Mouse (Mus musculus) midbrain, embryonic 14.5 days (tissue): ENCODE measurements at regions not wholly inside any gene's neighbourhood (a gene's known extent, or its start where the extent isn't known, plus 50 kb on each side); places are given as distances from the start of the nearest gene placed in this dataset.

Experiments
- ATAC-seq: fragments of 200-750 bp; cut with Nextera tagmentation; 2 replicates; pipeline ENCODE4 v1.8.0; 2017; ENCODE audit warnings: moderate number of reproducible peaks, moderate library complexity; ENCODE audit not compliant: low FRiP score, low TSS enrichment
- DNase-seq: peaks from one replicate; pipeline ENCODE4 v3.0.0-alpha.2; 2015
- H3K27ac ChIP-seq: fragments of 300-500 bp; sonication (generic); replicated peaks from 2 replicates; pipeline ENCODE4 v1.5.1; 2014; ENCODE audit warnings: mild to moderate bottlenecking, low read depth, low read length, moderate library complexity
- H3K27me3 ChIP-seq: fragments of 300-500 bp; sonication (generic); 2 replicates; pipeline ENCODE4 v1.6.1; 2014; ENCODE audit warnings: low read length, control low read depth, mixed read lengths; ENCODE audit not compliant: control insufficient read depth, insufficient read depth
- H3K36me3 ChIP-seq: fragments of 300-500 bp; sonication (generic); 2 replicates; pipeline ENCODE4 v1.6.1; 2014; ENCODE audit warnings: low read length, control low read depth; ENCODE audit not compliant: control insufficient read depth, insufficient read depth
- H3K4me1 ChIP-seq: fragments of 300-500 bp; sonication (generic); 2 replicates; pipeline ENCODE4 v1.6.1; 2014; ENCODE audit warnings: mild to moderate bottlenecking, antibody characterized with exemption, low read length, control low read depth; ENCODE audit not compliant: control insufficient read depth, insufficient read depth
- H3K4me2 ChIP-seq: fragments of 300-500 bp; sonication (generic); 2 replicates; pipeline ENCODE4 v1.6.1; 2014; ENCODE audit warnings: mild to moderate bottlenecking, low read length, moderate library complexity
- H3K4me3 ChIP-seq: fragments of 300-500 bp; sonication (generic); replicated peaks from 2 replicates; pipeline ENCODE4 v1.5.1; 2014; ENCODE audit warnings: low read depth, low read length
- H3K9ac ChIP-seq: fragments of 300-500 bp; sonication (generic); replicated peaks from 2 replicates; pipeline ENCODE4 v1.6.1; 2014; ENCODE audit warnings: mild to moderate bottlenecking, low read length, moderate library complexity
- H3K9me3 ChIP-seq: fragments of 300-500 bp; sonication (generic); 2 replicates; pipeline ENCODE4 v1.6.1; 2016; ENCODE audit warnings: low read length, control low read depth, mixed read lengths; ENCODE audit not compliant: control insufficient read depth
- WGBS: fragments of 180-500 bp; shearing (Covaris S2); extraction: QIAGEN DNeasy Blood & Tissue Kit; methylation state at CpG from one replicate; pipeline ENCODE4 v1.1.7; 2014; 5-methylcytosine and 5-hydroxymethylcytosine counted together

DNA sequence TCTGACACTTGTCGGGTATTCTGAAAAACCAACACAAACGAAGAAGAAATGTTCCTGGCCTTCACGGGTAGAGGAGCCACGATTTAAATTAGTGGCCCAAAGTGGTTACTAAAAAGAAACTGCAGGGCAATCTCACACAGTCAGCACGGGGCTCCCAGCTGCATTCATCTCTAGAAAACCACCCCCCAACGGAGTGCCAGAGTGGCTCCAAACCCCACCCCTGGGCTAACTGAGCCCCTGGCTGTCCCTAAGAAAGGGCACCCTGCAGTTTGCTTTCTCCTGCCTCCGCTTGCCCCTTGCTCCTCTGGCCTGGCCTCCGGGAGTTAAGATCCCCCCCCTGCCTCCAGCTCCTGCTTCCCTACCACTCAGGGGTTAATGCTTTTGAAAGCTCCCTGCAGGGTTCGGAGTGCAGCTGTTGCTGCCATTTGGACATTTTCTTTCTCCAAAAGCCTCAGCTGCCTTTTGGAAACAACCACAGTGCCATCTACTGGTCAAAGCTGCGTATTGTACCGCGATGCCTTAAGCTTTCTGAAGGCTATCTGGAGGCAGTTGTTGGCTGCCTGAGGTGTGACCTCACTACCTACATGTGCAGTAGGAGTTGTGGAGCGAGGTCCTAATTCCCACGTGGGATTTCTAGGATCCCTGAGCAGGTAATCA is 92.9 kb upstream of the Castor2 start:
- H3K9ac ChIP-seq = no peak overlapping the region
- DNase-seq (peak; percentile 98), ATAC-seq (peak; percentile 71)
- no peaks in the 10 kb centered on the region; the same call in 1 of the 2 replicates for H3K27me3 ChIP-seq
- H3K9me3 ChIP-seq = no peaks in the 10 kb centered on the region
- no peak overlapping the region for H3K4me3 ChIP-seq
- H3K4me1 ChIP-seq = peaks cover 7% of the 10 kb centered on the region
- 1% methylated on average over 14 of the region's 14 CpGs for WGBS
- no peaks in the 10 kb centered on the region for H3K36me3 ChIP-seq
- H3K4me2 ChIP-seq = peak overlapping the region; percentile 45
- H3K27ac ChIP-seq = 0 out of 2 replicates have a peak overlapping the region, but pooled peaks have one; percentile 32

DNA sequence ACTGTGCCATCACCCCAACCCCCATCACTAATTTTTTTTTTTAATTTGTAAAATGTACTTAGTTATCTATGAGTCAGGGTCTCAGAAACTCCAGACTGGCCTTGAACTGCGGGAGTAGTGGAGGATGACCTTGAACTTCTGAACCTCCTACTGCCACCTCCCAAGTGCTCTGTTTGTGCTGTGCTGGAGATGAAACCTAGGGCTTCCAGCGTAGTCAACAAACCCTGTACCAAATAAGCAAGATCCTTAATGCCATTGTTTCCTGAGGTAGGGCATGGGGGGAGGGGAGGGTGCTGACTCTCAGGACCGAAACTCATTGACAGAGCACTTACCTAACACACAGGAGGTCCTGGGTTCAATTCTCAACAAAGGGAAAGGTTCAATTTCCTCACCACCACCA is 93.5 kb upstream of the Castor2 start:
- WGBS = 35% methylated on average over 3 of the region's 3 CpGs
- H3K27ac ChIP-seq = no peak overlapping the region
- peaks cover 7% of the 10 kb centered on the region for H3K4me1 ChIP-seq
- ATAC-seq (no peak), DNase-seq (no peak)
- H3K9ac ChIP-seq = no peak overlapping the region
- H3K27me3 ChIP-seq = no peaks in the 10 kb centered on the region; the same call in 1 of the 2 replicates
- H3K36me3 ChIP-seq = no peaks in the 10 kb centered on the region
- no peaks in the 10 kb centered on the region for H3K9me3 ChIP-seq
- no peak overlapping the region for H3K4me3 ChIP-seq
- H3K4me2 ChIP-seq = no peak overlapping the region; the same call in 1 of the 2 replicates

DNA sequence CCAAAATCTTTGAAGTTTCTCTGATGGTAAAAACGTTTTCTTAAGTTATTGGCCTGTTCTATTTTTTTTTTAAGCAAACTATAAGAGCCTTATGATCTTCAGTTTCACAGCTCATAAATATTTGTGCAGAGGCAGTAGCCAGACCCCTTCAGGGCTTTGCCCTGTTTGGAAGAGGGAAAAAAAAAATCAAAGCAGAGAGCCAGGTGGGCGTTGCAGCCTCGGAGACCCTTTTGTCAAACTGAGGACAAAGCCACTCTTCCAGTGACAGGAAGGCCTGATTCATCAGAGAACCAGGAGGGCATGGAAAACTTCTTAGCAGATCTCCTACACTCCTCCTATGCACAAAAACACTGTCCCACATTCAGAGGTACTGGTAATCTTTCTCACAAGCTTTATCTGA is 99.4 kb upstream of the Castor2 start:
- Histone ChIP-seq H3K36me3 (no peaks in the 10 kb centered on the region), H3K9me3 (no peaks in the 10 kb centered on the region), H3K4me3 (no peak overlapping the region), H3K27me3 (no peaks in the 10 kb centered on the region), H3K27ac (no peak overlapping the region), H3K9ac (no peak overlapping the region), H3K4me2 (no peak overlapping the region), H3K4me1 (peaks cover 6% of the 10 kb centered on the region; the same call in 1 of the 2 replicates)
- ATAC-seq (no peak), DNase-seq (no peak)
- WGBS = 3% methylated on average over 3 of the region's 3 CpGs

DNA sequence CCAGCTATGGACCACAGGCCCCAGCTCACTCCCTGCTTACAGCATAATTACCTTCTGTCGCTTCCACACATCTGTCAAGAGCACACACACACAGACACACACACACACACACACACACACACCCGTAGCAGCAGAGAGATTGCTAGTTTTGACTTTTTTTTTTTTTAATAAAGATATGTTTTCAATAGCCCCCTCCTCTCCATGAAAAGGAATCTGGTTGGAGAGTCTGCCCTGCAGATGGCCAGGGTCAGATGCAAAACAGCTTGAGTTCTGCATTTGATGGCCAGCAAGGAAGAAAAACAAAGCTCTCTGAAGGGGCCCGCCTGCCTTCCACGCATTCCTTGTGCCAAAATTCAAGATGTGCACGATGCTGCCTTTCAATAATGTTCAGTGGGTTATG is 99.8 kb upstream of the Castor2 start:
- Histone ChIP-seq H3K9ac (no peak overlapping the region), H3K27me3 (no peaks in the 10 kb centered on the region), H3K36me3 (no peaks in the 10 kb centered on the region), H3K27ac (no peak overlapping the region), H3K4me3 (no peak overlapping the region), H3K4me2 (no peak overlapping the region), H3K9me3 (no peaks in the 10 kb centered on the region), H3K4me1 (peaks cover 6% of the 10 kb centered on the region; the same call in 1 of the 2 replicates)
- DNase-seq = peak; percentile 31
- WGBS = 3% methylated on average over 5 of the region's 5 CpGs
- ATAC-seq = no peak

DNA sequence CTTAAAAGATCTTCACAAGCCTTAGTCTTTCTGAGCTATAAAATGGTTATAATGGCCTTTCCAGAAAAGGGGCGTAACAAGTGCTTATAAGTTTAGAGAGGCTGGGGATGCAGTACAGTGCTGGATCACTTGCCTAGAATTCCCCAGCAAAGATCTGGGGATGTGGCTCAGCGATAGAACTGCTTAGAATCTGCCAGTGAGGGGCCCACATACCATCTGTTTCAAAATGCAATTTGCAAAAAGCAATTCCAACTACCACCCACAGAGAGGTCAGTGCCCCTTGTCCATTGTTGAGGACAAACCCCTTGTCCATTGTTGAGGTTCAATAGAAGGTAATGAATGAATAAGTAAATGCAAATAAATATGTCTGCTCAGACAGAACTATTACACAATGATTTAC is 107.5 kb upstream of the Castor2 start:
- Histone ChIP-seq H3K4me3 (no peak overlapping the region), H3K27ac (no peak overlapping the region), H3K27me3 (peaks cover 12% of the 10 kb centered on the region; the same call in 1 of the 2 replicates), H3K9ac (no peak overlapping the region), H3K9me3 (no peaks in the 10 kb centered on the region), H3K4me2 (no peak overlapping the region), H3K4me1 (peaks cover 6% of the 10 kb centered on the region; the same call in 1 of the 2 replicates), H3K36me3 (no peaks in the 10 kb centered on the region)
- ATAC-seq (no peak), DNase-seq (no peak)
- WGBS = 39% methylated on average over 2 of the region's 2 CpGs

DNA sequence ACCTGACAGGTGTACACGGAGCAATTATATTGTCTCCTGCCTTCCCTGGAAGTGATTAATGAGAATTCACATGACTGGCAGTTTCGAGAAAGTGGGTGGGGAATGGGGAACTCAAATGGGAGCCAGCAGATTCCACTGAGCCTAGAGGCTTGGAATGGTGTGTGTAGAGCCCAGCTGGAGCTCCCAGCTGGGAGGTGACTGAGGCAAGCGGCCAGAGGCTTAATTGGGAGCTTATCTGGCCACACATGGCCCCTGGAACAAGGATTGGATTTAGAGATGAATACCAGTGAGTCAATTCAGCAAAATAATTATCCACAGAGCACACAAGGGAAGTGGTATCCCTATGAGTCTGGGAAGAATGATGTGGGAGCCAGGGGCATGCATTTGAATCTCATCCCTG is 108.0 kb upstream of the Castor2 start:
- Histone ChIP-seq H3K27me3 (peaks cover 16% of the 10 kb centered on the region; the same call in 1 of the 2 replicates), H3K9ac (no peak overlapping the region), H3K36me3 (no peaks in the 10 kb centered on the region), H3K27ac (no peak overlapping the region), H3K9me3 (no peaks in the 10 kb centered on the region), H3K4me2 (no peak overlapping the region), H3K4me1 (peaks cover 6% of the 10 kb centered on the region; the same call in 1 of the 2 replicates), H3K4me3 (no peak overlapping the region)
- WGBS = 13% methylated on average over 3 of the region's 3 CpGs
- DNase-seq (peak; percentile 63), ATAC-seq (no peak)

DNA sequence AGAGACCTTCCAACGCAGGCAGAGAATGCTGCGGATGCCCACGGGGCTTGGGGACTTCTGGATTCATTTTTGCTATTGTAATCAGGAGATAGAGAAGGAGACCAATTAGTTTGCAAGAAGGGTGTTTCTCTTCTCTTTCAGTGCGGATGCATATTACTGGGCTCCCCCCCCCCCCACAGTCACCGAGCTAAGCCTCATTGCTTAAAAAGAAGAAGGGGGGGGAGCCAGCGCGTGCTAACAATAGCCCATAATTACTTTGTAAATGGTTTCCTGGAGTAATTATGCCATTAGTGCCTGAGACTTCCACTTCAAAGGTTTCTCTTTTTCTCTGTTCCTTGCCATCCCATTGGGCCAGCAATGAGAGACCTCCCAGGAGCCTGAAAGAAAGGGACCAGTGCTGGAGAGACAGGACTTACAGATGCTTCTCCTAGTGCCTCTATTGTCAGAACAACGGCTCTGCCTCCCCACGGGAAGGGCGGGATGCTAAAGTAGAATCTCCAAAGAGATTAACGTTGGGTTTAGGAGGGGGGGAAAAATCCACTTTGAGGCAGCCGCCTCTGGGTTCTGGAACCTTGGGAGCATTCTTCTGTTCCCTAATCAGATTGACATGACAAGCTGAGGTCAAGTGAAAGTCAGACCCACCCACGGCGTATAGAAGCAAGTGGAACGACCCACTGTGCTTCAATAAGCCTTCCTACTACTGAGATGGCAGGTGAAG is 116.1 kb upstream of the Castor2 start:
- H3K4me3 ChIP-seq = no peak overlapping the region
- peaks cover 39% of the 10 kb centered on the region; the same call in 1 of the 2 replicates for H3K27me3 ChIP-seq
- H3K9ac ChIP-seq = no peak overlapping the region
- H3K36me3 ChIP-seq = no peaks in the 10 kb centered on the region
- ATAC-seq (no peak; the same call in 1 of the 2 replicates), DNase-seq (peak; percentile 75)
- peaks cover 15% of the 10 kb centered on the region for H3K4me1 ChIP-seq
- H3K9me3 ChIP-seq = no peaks in the 10 kb centered on the region
- H3K27ac ChIP-seq = no peak overlapping the region
- H3K4me2 ChIP-seq = peak overlapping the region; percentile 24
- WGBS = 1% methylated on average over 15 of the region's 15 CpGs

DNA sequence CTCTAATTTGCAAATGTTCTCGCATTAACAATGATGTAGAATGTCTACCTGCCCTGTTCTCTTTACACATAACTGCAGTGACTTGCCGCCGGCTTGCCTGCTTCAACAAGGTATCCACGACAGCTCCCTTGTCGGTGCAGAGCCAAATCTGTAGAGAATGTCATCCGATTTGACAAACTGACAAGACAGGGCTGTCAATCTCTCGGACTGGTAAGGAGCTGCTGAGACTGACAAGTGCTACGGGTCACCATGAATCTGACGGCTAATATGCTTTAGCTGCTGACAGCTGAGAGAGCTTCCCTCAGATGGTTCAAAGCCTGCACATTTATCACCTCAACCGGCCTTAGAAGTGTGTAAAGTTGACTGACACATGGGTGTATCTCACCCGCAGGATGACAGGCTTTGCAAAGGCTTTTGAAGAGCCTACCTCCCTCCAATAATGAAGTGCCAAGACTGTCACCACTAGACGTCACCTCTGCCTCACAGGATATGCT is 129.0 kb upstream of the Castor2 start:
- Histone ChIP-seq H3K27me3 (no peaks in the 10 kb centered on the region), H3K4me1 (no peaks in the 10 kb centered on the region), H3K36me3 (no peaks in the 10 kb centered on the region), H3K9me3 (peaks cover 13% of the 10 kb centered on the region), H3K9ac (no peak overlapping the region), H3K4me2 (no peak overlapping the region), H3K27ac (no peak overlapping the region), H3K4me3 (no peak overlapping the region)
- peak; percentile 32 for DNase-seq
- 72% methylated on average over 12 of the region's 12 CpGs for WGBS
- no peak for ATAC-seq
